Mouse (Mus musculus) forebrain, embryonic 13.5 days (tissue): ENCODE measurements around the gene Sertad4. TPM values are rescaled to one million over a fixed set of nuclear protein-coding genes. Genes with fewer than 3 reads are reported as not detected.

Source experiments
- ATAC-seq: fragments of 200-750 bp; cut with Nextera tagmentation; 2 replicates; pipeline ENCODE4 v1.8.0; 2017
- H3K27ac ChIP-seq: fragments of 300-500 bp; sonication (generic); 2 replicates; pipeline ENCODE4 v1.5.1; 2015; ENCODE audit warnings: inconsistent platforms, mild to moderate bottlenecking, moderate library complexity
- H3K27me3 ChIP-seq: fragments of 300-500 bp; sonication (generic); 2 replicates; pipeline ENCODE4 v1.6.1; 2015; ENCODE audit warnings: mild to moderate bottlenecking, inconsistent platforms
- H3K36me3 ChIP-seq: fragments of 300-500 bp; sonication (generic); 2 replicates; pipeline ENCODE4 v1.6.1; 2015; ENCODE audit warnings: mild to moderate bottlenecking, inconsistent platforms; ENCODE audit not compliant: poor library complexity, severe bottlenecking
- H3K4me1 ChIP-seq: fragments of 300-500 bp; sonication (generic); 2 replicates; pipeline ENCODE4 v1.6.1; 2015; ENCODE audit warnings: inconsistent platforms
- H3K4me2 ChIP-seq: fragments of 300-500 bp; sonication (generic); 2 replicates; pipeline ENCODE4 v1.6.1; 2015; ENCODE audit warnings: inconsistent platforms, mild to moderate bottlenecking, moderate library complexity
- H3K4me3 ChIP-seq: fragments of 300-500 bp; sonication (generic); 2 replicates; pipeline ENCODE4 v1.5.1; 2015; ENCODE audit warnings: mild to moderate bottlenecking, inconsistent platforms
- H3K9ac ChIP-seq: fragments of 300-500 bp; sonication (generic); 2 replicates; pipeline ENCODE4 v1.6.1; 2015; ENCODE audit warnings: mild to moderate bottlenecking, inconsistent platforms
- H3K9me3 ChIP-seq: fragments of 300-500 bp; sonication (generic); replicated peaks from 2 replicates; pipeline ENCODE4 v1.6.1; 2016; ENCODE audit warnings: inconsistent platforms
- WGBS: fragments of 180-500 bp; shearing (Covaris S2); methylation state at CpG from one replicate; pipeline ENCODE4 v1.1.7; 2015; 5-methylcytosine and 5-hydroxymethylcytosine counted together
- polyA plus RNA-seq: library from polyadenylated mRNA; unstranded; fragments of >200 nt; fragmentation: Nextera tagmentation; extraction: Ambion mirVana; gene quantifications from 2 replicates; pipeline ENCODE4 v1.2.1, GENCODE M21; 2015

Gene Sertad4
- polyA plus RNA-seq, 1 experiment from 2014 or later: 20.4 TPM

DNA sequence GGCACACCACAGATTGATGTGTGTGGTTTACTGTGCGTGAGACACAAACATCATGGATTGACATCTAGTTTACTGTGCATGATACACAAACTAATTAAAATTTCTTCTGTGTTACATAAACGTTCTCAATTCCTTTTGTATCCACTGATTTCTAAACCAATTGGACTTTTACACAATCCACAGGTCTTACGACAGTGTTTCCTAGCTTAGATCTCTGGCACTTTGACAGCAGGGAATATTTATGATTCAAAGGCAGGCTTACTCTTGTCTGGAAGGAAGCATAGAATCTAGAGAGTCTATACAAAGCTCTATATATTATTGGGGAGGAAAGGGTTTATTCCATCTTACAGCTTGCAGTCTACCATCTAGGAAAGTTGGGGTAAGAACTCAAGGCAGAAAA is 8.9 kb upstream of the Sertad4 start:
- WGBS: 78% methylated on average over 3 of the region's 3 CpGs
- no peak for ATAC-seq

DNA sequence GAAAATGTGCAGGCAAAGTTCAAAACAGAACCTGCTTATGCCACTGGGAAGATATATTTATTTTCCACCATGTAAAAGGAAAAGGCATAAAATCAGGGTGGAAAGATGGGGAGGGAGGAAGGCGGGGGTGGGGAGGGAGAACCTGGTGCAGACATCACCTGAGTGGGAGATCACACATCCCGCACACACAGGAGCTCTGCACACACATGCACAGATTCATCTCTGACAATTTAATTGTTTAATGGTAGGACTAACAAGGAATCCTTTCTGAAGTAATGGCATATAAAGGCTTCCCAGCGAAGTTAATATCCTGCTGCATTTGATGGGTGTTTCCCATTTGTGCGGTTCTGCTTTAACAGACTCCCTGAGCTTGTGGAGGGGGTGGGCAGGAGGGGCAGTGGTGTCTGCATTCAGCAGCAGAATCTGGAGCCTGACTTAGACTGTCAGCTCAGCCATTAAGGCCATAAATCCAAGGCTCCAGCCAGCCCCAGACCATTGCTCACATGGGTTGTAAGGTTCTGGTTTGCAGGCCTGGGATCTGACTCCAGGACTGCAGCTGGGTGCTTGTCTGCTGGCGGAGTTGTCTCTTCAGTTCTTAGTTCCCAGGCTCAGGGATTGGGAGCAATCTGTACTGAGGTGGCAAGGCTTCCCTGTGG is 5.9 kb upstream of the Sertad4 start:
- peak; percentile 55; the same call in 1 of the 2 replicates for ATAC-seq
- no peaks in the 10 kb centered on the region for H3K9me3 ChIP-seq
- 66% methylated on average over 5 of the region's 5 CpGs for WGBS
- H3K27ac ChIP-seq: no peak overlapping the region; the same call in 1 of the 2 replicates
- H3K27me3 ChIP-seq: peaks cover 6% of the 10 kb centered on the region; the same call in 1 of the 2 replicates
- H3K36me3 ChIP-seq: no peaks in the 10 kb centered on the region
- no peak overlapping the region for H3K9ac ChIP-seq
- H3K4me3 ChIP-seq: no peak overlapping the region
- H3K4me1 ChIP-seq: peaks cover 7% of the 10 kb centered on the region
- no peak overlapping the region for H3K4me2 ChIP-seq

More for the DNA sequence above, 8.9 kb upstream of the Sertad4 start:
- H3K4me2 ChIP-seq: no peak overlapping the region
- H3K9me3 ChIP-seq: no peaks in the 10 kb centered on the region
- no peak overlapping the region for H3K9ac ChIP-seq
- no peaks in the 10 kb centered on the region for H3K36me3 ChIP-seq
- H3K27ac ChIP-seq: no peak overlapping the region
- H3K27me3 ChIP-seq: no peaks in the 10 kb centered on the region
- no peaks in the 10 kb centered on the region for H3K4me1 ChIP-seq
- no peak overlapping the region for H3K4me3 ChIP-seq

DNA sequence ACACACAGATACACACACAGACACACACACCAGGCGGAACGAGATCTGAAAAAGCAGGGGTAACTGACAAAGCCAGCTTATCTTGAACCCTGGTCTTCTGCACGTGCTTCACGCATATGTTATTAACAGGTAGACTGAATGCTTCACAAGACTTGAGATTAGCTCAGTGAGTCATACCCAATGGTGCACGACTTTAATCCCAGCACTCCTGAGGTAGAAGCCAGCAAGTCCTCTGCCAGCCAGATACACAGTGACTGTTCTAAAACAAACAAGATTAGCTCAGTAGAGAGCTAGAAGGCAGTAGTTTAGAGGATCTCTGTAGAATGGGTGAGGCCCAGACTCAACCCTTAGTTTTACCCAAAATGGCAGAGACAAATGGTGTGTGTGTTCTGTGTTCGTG is 4.7 kb upstream of the Sertad4 start:
- Histone ChIP-seq H3K27me3 (peaks cover 7% of the 10 kb centered on the region; the same call in 1 of the 2 replicates), H3K9ac (no peak overlapping the region), H3K27ac (no peak overlapping the region), H3K4me2 (no peak overlapping the region), H3K4me1 (peaks cover 16% of the 10 kb centered on the region), H3K36me3 (no peaks in the 10 kb centered on the region), H3K9me3 (no peaks in the 10 kb centered on the region), H3K4me3 (no peak overlapping the region)
- 65% methylated on average over 6 of the region's 6 CpGs for WGBS
- no peak for ATAC-seq

DNA sequence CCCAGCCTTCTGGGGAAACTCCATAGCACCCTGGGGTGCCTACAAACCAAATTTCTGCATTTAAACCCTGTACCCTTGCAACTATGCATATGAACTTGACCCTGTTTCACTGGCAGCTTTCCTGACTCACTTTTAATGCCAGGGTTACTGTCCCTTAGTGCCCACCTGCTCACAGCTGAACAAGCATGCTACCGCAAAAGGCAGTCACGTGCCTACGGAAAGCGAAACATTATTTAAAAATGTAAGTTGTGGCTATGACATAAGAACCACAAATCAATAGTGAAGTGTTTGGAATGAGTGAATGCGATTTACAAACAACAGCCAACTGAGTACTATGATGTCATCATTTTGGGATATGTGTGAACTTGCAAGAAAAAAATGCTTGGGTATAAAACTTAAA is 2.0 kb upstream of the Sertad4 start:
- no peak overlapping the region for H3K4me3 ChIP-seq
- ATAC-seq: no peak
- no peaks in the 10 kb centered on the region for H3K36me3 ChIP-seq
- peaks cover 37% of the 10 kb centered on the region for H3K4me1 ChIP-seq
- peaks cover 13% of the 10 kb centered on the region for H3K27me3 ChIP-seq
- H3K27ac ChIP-seq: no peak overlapping the region
- no peak overlapping the region for H3K9ac ChIP-seq
- 91% methylated on average over 5 of the region's 5 CpGs for whole genome bisulfite sequencing
- H3K9me3 ChIP-seq: no peaks in the 10 kb centered on the region
- H3K4me2 ChIP-seq: no peak overlapping the region

DNA sequence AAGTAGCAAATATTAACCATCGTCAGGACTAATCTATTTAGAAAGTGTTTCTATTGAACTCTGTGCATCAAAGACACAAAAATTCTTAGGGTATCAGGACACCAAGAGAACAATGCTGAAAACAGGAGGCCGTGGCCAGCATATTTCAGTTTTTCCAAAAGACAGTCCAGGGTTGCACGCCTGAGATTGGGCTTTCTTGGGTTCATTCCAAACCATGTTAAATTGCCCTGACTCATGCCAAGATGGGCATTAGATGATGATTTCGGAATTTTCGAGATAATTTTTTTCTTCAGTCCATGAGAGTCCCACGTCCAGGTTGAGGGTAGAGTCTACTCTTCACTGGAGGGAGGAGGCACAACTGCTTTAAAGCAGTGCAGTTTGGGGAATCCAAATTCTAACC is 1.4 kb upstream of the Sertad4 start:
- peaks cover 43% of the 10 kb centered on the region for H3K4me1 ChIP-seq
- H3K4me3 ChIP-seq: no peak overlapping the region
- H3K27ac ChIP-seq: no peak overlapping the region
- WGBS: 67% methylated on average over 6 of the region's 6 CpGs
- no peaks in the 10 kb centered on the region for H3K9me3 ChIP-seq
- H3K9ac ChIP-seq: no peak overlapping the region
- ATAC-seq: no peak
- no peak overlapping the region for H3K4me2 ChIP-seq
- no peaks in the 10 kb centered on the region for H3K36me3 ChIP-seq
- peaks cover 17% of the 10 kb centered on the region for H3K27me3 ChIP-seq

DNA sequence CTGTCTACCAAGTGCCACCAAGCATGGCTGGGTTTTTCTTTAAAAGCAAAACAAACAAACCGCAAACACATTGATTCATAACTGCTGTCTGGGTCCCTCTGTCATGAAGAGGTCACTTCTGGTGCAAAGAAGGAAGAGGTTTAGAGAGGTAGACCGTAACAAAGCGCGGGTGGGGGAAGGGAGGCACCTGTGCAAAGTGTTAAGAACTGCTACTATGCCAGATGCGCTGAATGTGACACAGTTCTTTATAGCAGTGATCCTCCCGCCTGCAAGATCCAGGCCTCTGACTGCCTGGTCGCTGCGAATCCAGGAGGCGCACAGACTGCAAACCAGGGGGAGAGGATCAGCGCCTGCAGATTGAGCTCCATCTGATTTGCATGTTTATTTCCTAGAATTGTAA is 855 bp upstream of the Sertad4 start:
- Histone ChIP-seq H3K4me3 (no peak overlapping the region), H3K27ac (peak overlapping the region; percentile 94; the same call in 1 of the 2 replicates), H3K36me3 (no peaks in the 10 kb centered on the region), H3K4me1 (peaks cover 49% of the 10 kb centered on the region), H3K9me3 (no peaks in the 10 kb centered on the region), H3K4me2 (peak overlapping the region; percentile 90), H3K9ac (no peak overlapping the region), H3K27me3 (peaks cover 17% of the 10 kb centered on the region)
- 12% methylated on average over 10 of the region's 10 CpGs for WGBS
- ATAC-seq: no peak

DNA sequence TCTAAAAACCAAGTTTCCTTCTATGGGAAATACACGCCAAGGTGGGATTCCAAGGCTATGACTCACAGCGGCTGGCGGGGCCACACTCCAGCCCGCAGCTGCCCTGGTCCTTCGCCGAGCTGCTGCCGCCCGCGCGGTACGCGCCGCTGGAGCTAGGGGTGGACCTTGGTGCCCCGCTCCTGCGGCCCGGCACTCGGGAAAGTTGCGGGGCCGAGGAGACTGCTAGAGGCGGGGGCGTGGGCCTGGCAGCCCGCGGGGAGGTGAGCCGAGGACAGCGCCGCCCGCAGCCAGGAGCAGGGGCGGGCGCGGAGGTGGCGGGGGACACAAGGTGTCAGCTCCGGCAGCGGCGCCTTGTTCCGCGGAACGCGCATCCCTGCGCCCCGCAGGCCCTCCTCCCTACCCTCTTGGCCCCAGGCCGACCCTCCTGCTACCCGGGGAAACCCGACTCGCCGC is 711 bp downstream of the Sertad4 start:
- peaks cover 17% of the 10 kb centered on the region for H3K27me3 ChIP-seq

DNA sequence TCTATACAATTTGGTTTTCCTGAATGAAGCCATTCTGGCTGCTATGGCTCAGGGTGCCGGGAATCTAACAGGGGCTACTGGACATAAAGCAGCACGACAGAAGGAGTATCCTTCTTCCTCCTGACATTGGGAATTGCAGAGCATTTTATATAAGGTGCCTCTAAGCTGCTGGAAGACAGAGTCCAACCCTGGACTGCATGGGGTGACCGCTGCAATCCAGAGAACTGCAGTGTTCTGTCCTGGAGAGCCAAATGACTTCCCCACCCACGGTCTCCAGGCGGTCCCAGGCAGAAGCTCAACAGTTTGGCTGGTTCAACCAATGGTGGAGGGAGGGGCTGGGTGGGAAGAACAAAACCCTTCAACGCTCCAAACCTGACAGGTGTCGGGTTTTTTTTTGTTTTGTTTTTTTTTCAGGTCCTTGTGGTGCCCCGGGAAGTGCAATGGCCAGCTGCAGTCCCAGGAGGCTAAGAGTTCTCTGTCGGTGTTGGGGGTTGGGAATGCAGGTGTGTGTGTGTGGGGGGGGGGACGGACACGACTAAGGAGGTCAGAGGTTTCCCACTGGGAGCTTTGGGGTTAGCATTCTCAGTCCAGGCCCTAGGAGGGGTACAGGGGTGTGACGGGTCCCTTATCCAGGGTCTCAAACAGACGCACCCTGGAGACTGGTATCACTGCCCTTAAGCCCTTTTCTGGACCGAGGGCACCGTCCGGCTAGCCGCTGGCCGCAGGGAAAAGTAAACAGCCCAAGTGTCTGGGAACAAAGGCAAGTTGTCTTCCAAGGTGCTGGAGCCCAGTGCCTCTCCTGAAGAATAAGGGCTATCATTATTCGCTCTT is 1.4 kb downstream of the Sertad4 start:
- H3K4me3 ChIP-seq: peak overlapping the region; percentile 85
- peak overlapping the region; percentile 94 for H3K27ac ChIP-seq
- peaks cover 59% of the 10 kb centered on the region for H3K4me1 ChIP-seq
- H3K27me3 ChIP-seq: peaks cover 17% of the 10 kb centered on the region
- peak overlapping the region; percentile 90 for H3K4me2 ChIP-seq
- 3% methylated on average over 19 of the region's 19 CpGs for WGBS
- H3K9ac ChIP-seq: peak overlapping the region; percentile 94
- H3K9me3 ChIP-seq: no peaks in the 10 kb centered on the region
- ATAC-seq: no peak
- H3K36me3 ChIP-seq: peaks cover 9% of the 10 kb centered on the region

More for the DNA sequence above, 711 bp downstream of the Sertad4 start:
- peaks cover 59% of the 10 kb centered on the region for H3K4me1 ChIP-seq
- under 1% methylated on average over 37 of the region's 45 CpGs for WGBS
- H3K4me3 ChIP-seq: peak overlapping the region; percentile 85
- peaks cover 2% of the 10 kb centered on the region; the same call in 1 of the 2 replicates for H3K36me3 ChIP-seq
- no peaks in the 10 kb centered on the region for H3K9me3 ChIP-seq
- H3K27ac ChIP-seq: peak overlapping the region; percentile 94
- ATAC-seq: peak; percentile 52
- peak overlapping the region; percentile 90 for H3K4me2 ChIP-seq
- H3K9ac ChIP-seq: peak overlapping the region; percentile 94

DNA sequence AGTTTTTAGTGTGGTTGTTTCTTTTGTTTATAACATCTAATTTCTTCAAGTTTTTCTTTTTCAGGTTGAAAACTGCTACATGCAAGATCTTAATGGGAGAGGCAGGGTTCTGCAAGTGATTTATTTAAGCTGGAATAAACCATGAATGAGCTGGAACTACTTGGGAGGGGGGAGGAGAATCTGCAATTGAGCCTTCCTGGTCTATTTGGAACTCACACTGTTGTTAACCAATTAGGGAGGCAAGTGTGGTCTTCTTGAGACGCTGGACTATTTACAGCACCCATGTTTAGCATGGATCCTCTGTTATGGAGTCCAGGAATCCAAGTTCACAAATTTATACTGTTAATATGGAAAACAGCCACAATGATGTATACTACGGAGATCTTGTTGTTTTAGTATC is 2.1 kb downstream of the Sertad4 start:
- Histone ChIP-seq H3K9me3 (no peaks in the 10 kb centered on the region), H3K9ac (no peak overlapping the region), H3K27ac (no peak overlapping the region), H3K36me3 (peaks cover 16% of the 10 kb centered on the region), H3K4me1 (peaks cover 59% of the 10 kb centered on the region), H3K4me3 (peak overlapping the region; percentile 85; the same call in 1 of the 2 replicates), H3K27me3 (peaks cover 16% of the 10 kb centered on the region), H3K4me2 (peak overlapping the region; percentile 90)
- 34% methylated on average over 2 of the region's 2 CpGs for WGBS
- ATAC-seq: no peak

DNA sequence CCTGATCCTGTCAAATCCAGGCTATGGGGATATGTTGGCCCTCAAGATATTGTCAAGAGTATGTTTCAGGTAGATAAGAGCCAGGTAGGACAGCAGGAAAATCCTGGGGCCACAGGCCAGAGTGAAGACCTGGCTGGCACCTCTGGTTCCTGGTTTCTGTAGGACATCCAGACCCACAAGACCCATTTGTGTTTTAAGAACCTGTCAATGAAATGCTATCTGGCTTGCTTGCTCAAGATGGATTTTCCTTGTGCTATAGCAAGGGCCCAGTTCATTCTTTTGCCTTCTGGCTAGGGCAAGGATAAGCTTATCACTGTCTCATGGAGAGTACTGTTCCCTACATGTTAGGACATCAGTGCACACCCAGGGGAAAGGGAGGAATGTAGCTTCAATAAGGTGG is 3.5 kb downstream of the Sertad4 start:
- H3K4me1 ChIP-seq: peaks cover 54% of the 10 kb centered on the region
- H3K27me3 ChIP-seq: peaks cover 13% of the 10 kb centered on the region; the same call in 1 of the 2 replicates
- peak overlapping the region; percentile 77; the same call in 1 of the 2 replicates for H3K27ac ChIP-seq
- H3K9ac ChIP-seq: peak overlapping the region; percentile 53
- peak overlapping the region; percentile 90 for H3K4me2 ChIP-seq
- peak overlapping the region; percentile 15; the same call in 1 of the 2 replicates for H3K4me3 ChIP-seq
- no peaks in the 10 kb centered on the region for H3K9me3 ChIP-seq
- ATAC-seq: no peak
- H3K36me3 ChIP-seq: peaks cover 30% of the 10 kb centered on the region

DNA sequence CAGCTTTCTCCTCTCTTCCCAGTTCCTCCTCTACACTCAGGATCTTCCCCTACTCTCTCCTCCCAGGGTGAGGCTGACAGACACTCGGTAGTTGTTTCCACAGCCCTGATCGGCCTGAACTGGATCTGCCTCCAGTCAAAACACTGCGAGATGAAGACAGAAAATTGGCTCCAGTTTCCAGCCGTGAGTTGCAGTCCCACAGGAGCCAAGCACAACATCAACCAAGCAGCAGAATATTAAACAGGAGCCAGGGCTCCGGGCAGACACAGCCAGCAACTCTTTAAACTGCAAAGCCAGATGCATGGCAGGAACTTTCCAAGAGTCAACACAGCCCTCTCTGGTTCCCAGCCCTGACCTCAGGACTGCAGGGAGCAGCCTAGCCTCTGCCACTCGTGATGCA is 3.9 kb downstream of the Sertad4 start:
- H3K9me3 ChIP-seq: no peaks in the 10 kb centered on the region
- H3K36me3 ChIP-seq: peaks cover 34% of the 10 kb centered on the region
- peak; percentile 61 for ATAC-seq
- peaks cover 13% of the 10 kb centered on the region; the same call in 1 of the 2 replicates for H3K27me3 ChIP-seq
- peak overlapping the region; percentile 15; the same call in 1 of the 2 replicates for H3K4me3 ChIP-seq
- H3K4me1 ChIP-seq: peaks cover 54% of the 10 kb centered on the region
- peak overlapping the region; percentile 53; the same call in 1 of the 2 replicates for H3K9ac ChIP-seq
- H3K27ac ChIP-seq: peak overlapping the region; percentile 77
- H3K4me2 ChIP-seq: peak overlapping the region; percentile 90
- 8% methylated on average over 6 of the region's 6 CpGs for WGBS

DNA sequence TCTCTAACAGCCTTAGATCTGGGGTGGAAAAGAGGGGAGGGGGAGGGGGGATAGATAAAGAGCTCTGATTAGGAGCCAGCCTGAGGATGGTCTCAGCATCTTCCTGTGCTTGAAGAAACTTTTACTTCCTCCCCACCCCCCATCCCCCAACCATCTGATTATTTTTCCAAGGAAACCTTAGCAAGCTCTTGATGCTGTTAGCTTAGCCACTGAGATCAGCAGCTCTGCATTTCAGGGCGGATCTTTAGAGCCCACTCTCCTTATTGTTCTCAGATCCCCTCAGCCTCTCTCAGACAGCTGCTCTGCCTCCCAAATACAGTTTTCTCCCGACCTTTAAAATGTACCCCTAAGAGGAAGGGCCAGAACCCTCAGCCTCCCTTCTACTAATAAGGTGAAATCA is 4.4 kb downstream of the Sertad4 start:
- no peaks in the 10 kb centered on the region for H3K9me3 ChIP-seq
- peak overlapping the region; percentile 77 for H3K27ac ChIP-seq
- whole genome bisulfite sequencing: 3% methylated on average over 2 of the region's 2 CpGs
- H3K36me3 ChIP-seq: peaks cover 39% of the 10 kb centered on the region
- H3K9ac ChIP-seq: peak overlapping the region; percentile 53
- H3K27me3 ChIP-seq: peaks cover 10% of the 10 kb centered on the region; the same call in 1 of the 2 replicates
- peak; percentile 11; the same call in 1 of the 2 replicates for ATAC-seq
- 0 out of 2 replicates have a peak overlapping the region, but pooled peaks have one; percentile 15 for H3K4me3 ChIP-seq
- H3K4me2 ChIP-seq: peak overlapping the region; percentile 90
- peaks cover 48% of the 10 kb centered on the region for H3K4me1 ChIP-seq
